Mouse (Mus musculus): Measurements from ENCODE around the gene Vsig2.

DNA sequence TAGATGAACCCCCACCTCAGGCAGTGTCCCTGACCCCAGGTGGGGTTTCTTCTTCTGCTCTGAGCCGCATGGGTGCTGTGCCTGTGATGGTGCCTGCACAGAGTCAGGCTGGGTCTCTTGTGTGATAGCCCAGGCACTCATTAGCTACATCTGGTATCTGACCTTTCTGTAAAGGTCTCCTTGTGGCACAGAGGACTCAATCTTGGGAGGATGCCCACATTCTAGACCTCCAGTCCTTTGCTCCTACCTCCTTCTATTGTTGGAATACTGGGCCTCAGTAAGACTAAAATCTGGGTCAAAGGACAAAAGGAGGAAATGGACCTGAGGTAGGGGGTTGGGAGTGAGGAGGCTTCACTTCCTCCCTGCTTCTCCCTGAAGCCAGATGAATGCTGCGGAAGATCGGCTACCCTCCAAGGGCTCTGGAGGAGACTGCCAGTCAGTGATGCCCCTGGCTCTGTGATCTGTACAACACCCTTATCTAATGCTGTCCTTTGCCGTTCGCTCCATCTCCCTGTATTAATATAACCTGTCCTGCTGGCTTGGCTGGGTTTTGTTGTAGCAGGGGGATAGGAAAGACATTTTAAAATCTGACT, 1.3 kb upstream of the Vsig2 start:
- no peak for TF ChIP-seq CTCF (IDR thresholded peaks at IDR 0.05; ENCODE audit: extremely low read depth, insufficient read depth, insufficient read length, insufficient replicate concordance)
- TF ChIP-seq POLR2A (IDR thresholded peaks at IDR 0.05; ENCODE audit: low read depth, low read length), result no peak

All from spleen, adult 2 months (tissue).